Mouse (Mus musculus) layer of hippocampus, adult 2 months (tissue): ENCODE measurements around the gene Uxs1. TPM values are rescaled to one million over a fixed set of nuclear protein-coding genes. Genes with fewer than 3 reads are reported as not detected.

ENCODE experiments used
- DNase-seq, 2 experiments: peaks; one replicate each; pipeline ENCODE4 v3.0.0; 2022; ENCODE audit warnings: low spot score in 2 of 2
- H3K27ac ChIP-seq: fragments of 200-600 bp; 2 replicates; pipeline ENCODE4 v1.8.1; 2022
- H3K4me3 ChIP-seq: fragments of 200-600 bp; 2 replicates; pipeline ENCODE4 v1.8.1; 2022; ENCODE audit warnings: mild to moderate bottlenecking
- CTCF ChIP-seq: fragments of 200-600 bp; conservative IDR thresholded peaks from 2 replicates; pipeline ENCODE4 v1.8.1; 2022; ENCODE audit warnings: antibody characterized with exemption, mild to moderate bottlenecking, moderate library complexity
- total RNA-seq, 2 experiments: library from RNA; stranded (reverse); gene quantifications; 2 replicates each; pipeline ENCODE4 v1.2.3; 2021

Gene Uxs1
- total RNA-seq, 2 experiments from 2014 or later: 45.4 to 50.3 TPM

DNA sequence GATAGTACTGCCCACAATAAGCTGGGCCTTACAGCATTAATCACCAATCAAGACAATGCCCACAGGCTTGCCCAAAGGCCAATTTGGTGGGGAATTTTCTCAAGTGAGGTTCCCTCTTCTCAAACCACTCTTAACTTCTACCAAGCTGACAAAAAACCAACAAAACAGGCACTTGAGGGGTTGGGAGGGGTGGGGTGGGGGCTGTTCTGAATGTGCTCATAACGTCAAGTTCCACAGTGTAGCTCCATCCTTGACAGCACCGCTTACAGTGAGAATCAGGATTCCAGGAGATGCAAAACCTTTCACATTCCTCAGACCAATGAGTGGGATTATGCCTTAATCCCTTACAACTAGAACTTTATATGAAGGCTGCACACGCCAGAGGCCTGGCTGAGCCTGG lies 44.4 kb downstream of the Uxs1 start:
- DNase-seq: no peak
- Histone ChIP-seq H3K27ac (peak overlapping the region; percentile 83), H3K4me3 (no peak overlapping the region)
- TF ChIP-seq CTCF: no peak

DNA sequence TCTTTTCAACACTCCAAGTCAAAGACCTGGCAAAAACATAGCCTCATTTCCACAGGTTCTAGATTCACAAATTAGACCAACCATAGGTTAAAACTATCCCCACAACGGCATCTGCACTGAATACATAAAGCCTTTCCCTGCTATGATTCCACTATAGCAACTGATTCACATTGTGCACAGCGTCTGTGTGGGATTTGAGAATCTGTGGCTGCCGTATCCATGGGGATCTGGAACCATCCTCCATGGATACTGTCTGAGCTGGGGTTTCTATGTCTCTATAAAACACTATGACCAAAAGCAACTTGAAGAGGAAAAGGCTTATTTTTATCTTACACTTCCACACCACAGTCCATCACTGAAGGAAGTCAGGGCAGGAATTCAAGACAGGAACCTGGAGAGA lies 44.9 kb downstream of the Uxs1 start:
- H3K4me3 ChIP-seq: no peak overlapping the region
- peak; percentile 34 to 49 for DNase-seq
- peak overlapping the region; percentile 83 for H3K27ac ChIP-seq
- no peak for TF ChIP-seq CTCF

DNA sequence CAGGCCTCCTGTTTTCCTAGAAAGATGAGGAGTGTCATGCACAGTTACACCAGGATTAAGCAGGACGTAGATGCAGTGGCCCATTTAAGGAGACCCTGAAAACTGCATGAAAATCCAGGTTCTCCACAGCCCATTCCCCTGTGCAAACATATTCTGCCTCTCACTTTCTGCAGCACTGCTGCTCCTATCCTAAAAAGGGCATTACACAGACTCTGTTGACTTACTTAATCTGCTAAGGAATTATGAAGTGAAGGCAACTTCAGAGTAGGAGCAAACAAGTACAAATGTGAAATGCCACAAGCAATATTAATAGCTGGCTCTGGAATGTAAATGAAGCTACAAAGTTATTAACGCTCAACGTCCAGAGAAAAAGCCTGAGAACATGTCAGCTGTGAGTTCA lies 45.9 kb downstream of the Uxs1 start:
- Histone ChIP-seq H3K4me3 (no peak overlapping the region), H3K27ac (peak overlapping the region; percentile 83)
- TF ChIP-seq CTCF: no peak
- no peak for DNase-seq

DNA sequence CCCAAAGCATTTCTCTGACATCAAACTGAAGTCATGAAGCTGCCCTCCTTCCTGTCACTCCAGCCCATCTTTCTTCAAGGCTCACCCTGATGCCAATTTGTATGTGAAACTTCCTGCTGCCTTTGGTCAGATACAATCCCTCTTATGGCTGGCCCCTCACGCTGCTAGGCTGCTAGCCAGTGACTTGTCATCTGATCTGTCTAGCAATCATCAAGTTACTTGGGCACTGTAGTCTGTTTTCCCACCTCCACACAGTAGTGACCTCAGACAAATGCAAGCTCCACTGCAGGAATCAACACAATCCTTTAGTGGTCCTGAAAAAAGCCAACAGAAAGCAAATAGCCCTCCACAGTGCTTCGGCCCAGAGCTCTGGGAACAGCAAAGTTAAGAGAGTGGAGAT lies 46.4 kb downstream of the Uxs1 start:
- DNase-seq: no peak
- TF ChIP-seq CTCF: no peak
- Histone ChIP-seq H3K4me3 (no peak overlapping the region), H3K27ac (peak overlapping the region; percentile 83)

DNA sequence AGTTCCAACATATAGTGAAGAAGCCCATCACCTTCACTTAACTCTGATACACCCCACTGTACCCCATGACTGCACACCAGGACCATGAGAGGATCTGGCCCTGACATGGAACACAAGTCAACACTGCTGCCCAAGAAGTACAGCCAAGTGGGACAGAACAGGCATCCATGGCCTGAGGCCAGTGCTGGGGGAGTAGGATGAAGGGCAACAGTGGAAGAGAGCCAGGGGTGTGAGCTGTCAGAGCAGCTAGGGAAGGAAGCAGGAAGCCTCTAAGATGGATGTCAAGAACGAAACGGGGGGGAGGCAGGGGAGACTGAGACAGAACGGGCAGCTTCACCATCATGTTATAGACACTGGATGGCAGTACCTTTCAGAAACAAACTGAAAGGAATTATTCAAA lies 51.5 kb downstream of the Uxs1 start:
- Histone ChIP-seq H3K4me3 (no peak overlapping the region), H3K27ac (no peak overlapping the region; the same call in 1 of the 2 replicates)
- no peak for TF ChIP-seq CTCF
- no peak for DNase-seq

DNA sequence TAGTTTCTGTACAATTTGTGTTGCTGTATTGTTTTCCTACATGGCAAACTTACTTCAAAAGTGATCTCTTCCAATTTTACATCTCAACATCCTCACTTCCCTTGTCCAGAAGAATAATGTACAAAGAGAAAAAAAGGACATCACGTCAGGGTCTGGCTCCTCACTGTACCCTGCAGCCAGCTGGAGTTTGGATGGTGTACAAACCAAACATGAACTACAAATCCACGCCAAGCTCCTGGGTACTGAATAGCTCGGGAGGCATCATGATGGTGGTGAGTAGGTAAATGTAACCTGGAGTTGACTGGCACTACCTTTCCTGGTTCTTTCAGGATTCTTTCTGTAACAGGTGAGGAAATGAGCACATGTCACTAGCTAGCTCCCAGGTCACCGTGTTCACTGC lies 53.5 kb downstream of the Uxs1 start:
- Histone ChIP-seq H3K4me3 (no peak overlapping the region), H3K27ac (no peak overlapping the region)
- no peak for DNase-seq
- TF ChIP-seq CTCF: no peak

DNA sequence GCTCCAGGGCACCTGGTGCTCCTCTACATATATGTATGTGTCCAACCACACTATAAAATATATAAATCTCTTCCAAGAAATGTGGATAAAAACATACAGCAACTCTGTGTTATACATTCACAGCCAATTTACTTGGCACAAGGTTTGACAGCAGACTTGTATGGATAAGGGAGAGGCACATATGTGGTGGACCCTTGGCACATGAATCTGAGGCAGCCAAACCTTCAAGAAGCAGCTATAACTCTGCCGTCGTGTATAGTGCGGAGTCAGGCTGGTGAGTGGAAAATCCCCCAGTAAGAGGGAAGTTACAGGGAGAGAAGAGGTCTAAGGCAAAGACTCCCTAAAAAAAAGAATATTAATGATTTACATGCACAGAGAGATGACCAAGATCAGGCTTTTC lies 54.9 kb downstream of the Uxs1 start:
- Histone ChIP-seq H3K4me3 (no peak overlapping the region), H3K27ac (no peak overlapping the region)
- no peak for TF ChIP-seq CTCF
- no peak for DNase-seq

DNA sequence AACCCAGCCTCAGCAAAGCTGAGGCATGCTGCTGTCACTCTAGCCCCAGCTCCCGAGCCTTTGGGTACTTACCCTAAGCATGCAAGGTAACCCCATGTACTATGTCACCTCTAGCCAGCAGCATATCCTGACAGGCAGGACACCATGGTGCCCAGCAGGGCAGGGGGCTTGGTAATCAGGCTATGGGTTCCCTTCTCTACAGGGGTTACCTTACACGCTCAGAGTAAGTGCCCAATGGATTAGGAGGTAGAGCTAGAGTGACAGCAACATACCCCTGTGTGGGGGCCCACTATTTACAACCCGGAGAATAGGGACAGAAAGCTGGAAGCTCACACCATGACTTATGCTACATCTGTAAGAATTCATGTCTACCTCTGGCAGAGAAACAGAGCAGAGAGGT lies 57.6 kb downstream of the Uxs1 start:
- no peak for TF ChIP-seq CTCF
- Histone ChIP-seq H3K4me3 (no peak overlapping the region), H3K27ac (no peak overlapping the region)
- no peak for DNase-seq

DNA sequence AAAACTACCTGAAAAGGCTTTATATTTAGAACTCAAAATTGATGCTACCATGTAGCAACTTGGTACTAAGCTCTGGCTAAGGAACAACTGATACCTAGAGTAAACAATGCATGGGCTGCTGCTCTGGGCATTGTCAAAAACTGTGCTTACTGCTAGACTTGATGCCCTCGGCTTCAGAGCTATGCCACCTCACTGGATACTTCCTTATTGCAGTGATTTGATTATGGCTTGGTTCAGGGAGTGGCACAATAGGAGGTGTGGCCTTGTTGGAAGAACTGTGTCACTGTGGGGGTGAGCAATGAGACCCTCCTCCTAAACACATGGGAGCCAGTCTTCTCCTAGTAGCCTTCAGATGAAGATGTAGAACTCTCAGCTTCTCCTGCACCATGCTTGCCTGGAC lies 58.3 kb downstream of the Uxs1 start:
- no peak for TF ChIP-seq CTCF
- Histone ChIP-seq H3K27ac (no peak overlapping the region), H3K4me3 (no peak overlapping the region)
- no peak for DNase-seq

DNA sequence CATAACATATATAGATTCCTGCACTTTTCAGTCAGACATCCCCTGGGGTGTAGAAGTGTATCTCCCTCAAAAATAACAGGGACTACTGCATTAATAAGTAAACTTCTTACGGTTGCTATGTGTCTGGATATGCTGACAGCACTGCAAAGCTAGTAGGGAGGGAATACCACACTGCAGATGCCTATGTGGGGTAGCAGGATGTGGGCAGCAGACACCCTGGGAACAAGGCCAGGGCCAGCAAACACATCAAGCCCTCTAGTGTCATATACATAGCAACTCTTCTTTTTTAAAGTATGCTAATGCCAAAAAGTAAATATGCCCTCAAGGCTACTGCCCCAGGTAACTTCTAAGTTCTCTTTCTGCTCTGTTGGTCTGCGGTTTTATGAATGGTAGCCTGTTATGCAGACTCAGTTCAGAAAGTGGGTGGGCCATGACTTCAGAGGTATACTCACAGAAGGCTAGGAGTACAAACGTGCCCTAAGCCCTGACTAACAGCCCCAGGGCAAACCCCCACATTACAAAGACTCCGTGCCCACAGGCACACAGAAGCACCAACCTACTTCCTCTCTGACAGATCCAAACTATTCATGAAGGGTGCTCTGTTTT lies 59.1 kb downstream of the Uxs1 start:
- no peak for DNase-seq
- Histone ChIP-seq H3K4me3 (no peak overlapping the region), H3K27ac (no peak overlapping the region)
- no peak for TF ChIP-seq CTCF

DNA sequence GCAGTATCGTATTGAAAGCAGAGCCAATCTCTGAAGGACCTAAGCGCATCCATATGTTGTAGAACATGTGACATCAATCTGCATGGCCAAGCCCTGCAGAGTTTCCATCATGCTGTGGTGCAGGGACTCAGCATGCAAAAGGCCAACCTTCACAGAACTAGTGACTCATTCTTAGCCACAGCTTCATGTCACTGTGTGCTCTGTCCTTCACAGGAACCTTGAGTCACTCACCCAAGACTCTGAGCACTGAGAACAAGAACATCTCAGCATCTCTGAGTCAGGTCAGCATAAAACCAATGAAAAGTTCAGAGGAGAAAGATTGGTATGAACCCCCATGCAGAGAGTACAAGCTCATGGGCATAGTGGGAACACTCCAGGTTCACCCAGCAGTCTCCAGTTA lies 61.3 kb downstream of the Uxs1 start:
- no peak for TF ChIP-seq CTCF
- no peak overlapping the region for H3K27ac ChIP-seq
- H3K4me3 ChIP-seq: no peak overlapping the region
- no peak for DNase-seq

DNA sequence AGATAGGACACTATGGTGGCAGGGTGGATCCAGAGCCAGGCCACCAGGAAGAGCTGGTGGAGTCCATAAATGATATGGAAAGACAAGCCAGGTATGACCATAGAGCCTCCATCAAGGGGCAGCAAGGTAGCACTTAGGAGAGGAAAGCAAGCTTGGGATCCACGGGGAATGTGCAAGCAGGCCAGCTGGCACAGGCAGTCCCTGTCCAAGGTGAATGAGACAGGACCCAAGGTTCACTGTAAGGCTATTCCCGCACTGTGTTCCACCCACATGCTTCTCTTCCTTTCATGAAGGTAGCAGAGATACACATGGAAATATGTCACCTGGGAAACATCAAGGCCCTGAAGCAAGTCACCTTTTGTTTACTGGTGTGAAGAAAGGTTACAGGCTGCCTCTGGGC lies 63.1 kb downstream of the Uxs1 start:
- DNase-seq: no peak
- Histone ChIP-seq H3K27ac (no peak overlapping the region), H3K4me3 (no peak overlapping the region)
- TF ChIP-seq CTCF: no peak

DNA sequence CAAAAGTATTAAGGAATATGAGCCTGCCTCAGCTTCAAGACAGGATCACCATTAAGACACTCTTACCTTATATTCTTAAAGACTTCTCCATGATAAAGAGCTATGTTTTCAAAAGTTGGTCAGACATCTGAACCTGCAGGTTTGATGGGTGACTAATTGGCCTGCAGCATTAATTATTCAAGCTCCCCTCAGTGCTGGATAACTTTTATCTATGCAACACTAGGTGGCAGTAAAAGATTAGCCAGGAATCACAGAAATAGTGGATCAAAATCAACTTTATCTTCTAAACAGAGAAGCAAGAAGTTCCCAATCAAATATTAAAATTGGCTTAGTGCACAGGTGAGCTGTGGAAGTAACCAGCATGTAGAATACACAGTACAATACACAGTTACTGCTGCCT lies 67.5 kb downstream of the Uxs1 start:
- peak; percentile 87 for TF ChIP-seq CTCF
- no peak overlapping the region for H3K27ac ChIP-seq
- H3K4me3 ChIP-seq: no peak overlapping the region
- no peak for DNase-seq

DNA sequence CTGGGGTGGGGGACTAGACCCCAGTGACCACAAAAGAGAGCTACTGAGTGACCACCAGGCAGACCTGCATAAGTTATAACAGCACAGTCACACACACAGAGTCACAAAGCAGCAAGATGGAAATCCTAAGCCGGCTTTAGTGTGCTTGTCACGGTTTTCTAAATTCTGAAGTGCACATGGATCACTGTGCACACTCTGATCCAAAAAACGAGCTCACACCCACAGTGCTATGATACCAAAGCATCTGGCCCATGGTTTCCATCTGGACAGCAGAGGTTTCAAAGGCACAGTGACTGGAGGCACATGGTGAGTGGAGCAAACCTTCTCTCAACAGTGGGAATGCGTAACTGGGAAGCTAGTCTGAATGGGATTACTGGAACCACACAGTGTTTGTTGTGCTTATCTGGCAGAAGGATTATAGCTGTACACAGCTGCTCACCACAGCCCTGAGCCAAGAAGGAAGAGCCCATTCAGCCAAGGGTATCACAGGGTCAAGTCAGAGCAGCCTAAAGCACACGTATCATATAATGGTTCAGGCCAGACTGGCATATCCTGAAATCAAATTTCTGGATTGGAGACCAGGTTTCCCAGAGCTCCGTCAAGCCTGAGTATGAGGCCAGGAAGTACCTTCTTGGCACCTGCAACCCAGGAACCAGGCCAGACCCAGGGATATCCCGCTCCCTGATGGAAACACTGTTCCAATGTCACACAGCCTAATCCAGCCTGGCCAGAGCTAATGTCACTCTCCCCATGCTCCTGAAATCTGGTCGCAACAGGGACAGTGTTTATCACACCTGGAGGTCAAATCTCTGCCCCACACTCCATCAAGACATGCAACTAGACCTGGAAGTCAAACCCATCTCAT lies 72.9 kb downstream of the Uxs1 start:
- peak overlapping the region; percentile 57; the same call in 1 of the 2 replicates for H3K27ac ChIP-seq
- no peak overlapping the region for H3K4me3 ChIP-seq
- TF ChIP-seq CTCF: no peak
- peak; percentile 37 to 44 for DNase-seq

DNA sequence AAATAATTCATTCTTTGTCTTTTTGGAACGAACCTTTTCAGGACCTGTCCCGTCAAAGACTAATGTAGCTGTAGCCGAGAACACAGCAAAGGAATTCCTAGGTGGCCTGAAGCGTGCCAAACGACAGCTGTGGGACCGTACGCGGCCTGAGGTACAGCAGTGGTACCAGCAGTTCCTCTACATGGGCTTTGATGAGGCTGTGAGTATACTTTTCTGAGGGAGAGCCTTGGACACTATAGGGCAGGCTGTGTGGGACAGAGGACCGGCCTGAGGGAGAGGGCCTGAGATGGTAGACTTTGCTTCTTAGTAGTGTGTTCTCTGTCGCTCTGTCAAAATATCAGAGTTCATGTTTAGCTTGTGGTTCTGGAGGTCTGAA lies 89.1 kb downstream of the Uxs1 start:
- TF ChIP-seq CTCF: no peak
- no peak overlapping the region for H3K27ac ChIP-seq
- DNase-seq: no peak
- no peak overlapping the region for H3K4me3 ChIP-seq
